Mouse (Mus musculus) limb, embryonic 14.5 days (tissue): ENCODE measurements at regions not wholly inside any gene's neighbourhood (a gene's known extent, or its start where the extent isn't known, plus 50 kb on each side); places are given as distances from the start of the nearest gene placed in this dataset.

ENCODE experiments used
- ATAC-seq: fragments of 200-750 bp; cut with Nextera tagmentation; 2 replicates; pipeline ENCODE4 v1.8.0; 2017; ENCODE audit warnings: low read depth, moderate number of reproducible peaks, moderate TSS enrichment; ENCODE audit not compliant: low FRiP score
- DNase-seq: peaks from one replicate; pipeline ENCODE4 v3.0.0-alpha.2; 2015; ENCODE audit warnings: low spot score
- H3K27ac ChIP-seq: fragments of 300-500 bp; sonication (generic); replicated peaks from 2 replicates; pipeline ENCODE4 v1.5.1; 2014; ENCODE audit warnings: low read depth, mild to moderate bottlenecking, low read length, moderate library complexity, mixed read lengths
- H3K27me3 ChIP-seq: fragments of 300-500 bp; sonication (generic); 2 replicates; pipeline ENCODE4 v1.6.1; 2014; ENCODE audit warnings: low read length, mixed read lengths; ENCODE audit not compliant: control insufficient read depth, insufficient read depth
- H3K36me3 ChIP-seq: fragments of 300-500 bp; sonication (generic); 2 replicates; pipeline ENCODE4 v1.6.1; 2014; ENCODE audit warnings: mild to moderate bottlenecking, low read length, moderate library complexity, mixed read lengths; ENCODE audit not compliant: control insufficient read depth, insufficient read depth
- H3K4me1 ChIP-seq: fragments of 300-500 bp; sonication (generic); 2 replicates; pipeline ENCODE4 v1.6.1; 2014; ENCODE audit warnings: antibody characterized with exemption, low read length, mixed read lengths; ENCODE audit not compliant: control insufficient read depth, insufficient read depth
- H3K4me2 ChIP-seq: fragments of 300-500 bp; sonication (generic); replicated peaks from 2 replicates; pipeline ENCODE4 v1.6.1; 2014; ENCODE audit warnings: low read depth, mild to moderate bottlenecking, low read length, moderate library complexity; ENCODE audit not compliant: severe bottlenecking
- H3K4me3 ChIP-seq: fragments of 300-500 bp; sonication (generic); replicated peaks from 2 replicates; pipeline ENCODE4 v1.5.1; 2014; ENCODE audit warnings: low read length
- H3K9ac ChIP-seq: fragments of 300-500 bp; sonication (generic); 2 replicates; pipeline ENCODE4 v1.6.1; 2014; ENCODE audit warnings: mild to moderate bottlenecking, low read depth, low read length, moderate library complexity; ENCODE audit not compliant: severe bottlenecking
- H3K9me3 ChIP-seq: fragments of 300-500 bp; sonication (generic); 2 replicates; pipeline ENCODE4 v1.6.1; 2016; ENCODE audit warnings: low read length; ENCODE audit not compliant: control insufficient read depth
- POLR2A ChIP-seq: fragments of 200-500 bp; IDR thresholded peaks from 2 replicates; pipeline ENCODE4 v1.8.0; 2012; ENCODE audit warnings: inconsistent platforms, mild to moderate bottlenecking, moderate library complexity, borderline replicate concordance; ENCODE audit not compliant: insufficient read depth, insufficient read length; ENCODE audit errors: extremely low read depth
- WGBS: fragments of 180-500 bp; shearing (Covaris S2); extraction: QIAGEN DNeasy Blood & Tissue Kit; methylation state at CpG from one replicate; pipeline ENCODE4 v1.1.7; 2014; 5-methylcytosine and 5-hydroxymethylcytosine counted together

- 83% methylated on average over 6 of the region's 7 CpGs for WGBS
- ATAC-seq: no peak
Observed at GRCm38 (mm10) chr17:47976999-47977357, 52.5 kb upstream of the Foxp4 start.

GRCm38 (mm10) chr17:47976061-47976998 lies 51.9 kb upstream of the Foxp4 start:
- peaks cover 38% of the 10 kb centered on the region for H3K4me1 ChIP-seq

More at GRCm38 (mm10) chr17:47976999-47977357, 52.5 kb upstream of the Foxp4 start:
- peaks cover 41% of the 10 kb centered on the region for H3K4me1 ChIP-seq
- no peaks in the 10 kb centered on the region for H3K36me3 ChIP-seq
- 0 out of 2 replicates have a peak overlapping the region, but pooled peaks have one; percentile 72 for H3K4me2 ChIP-seq
- TF ChIP-seq POLR2A: no peak
- H3K27ac ChIP-seq: peak overlapping the region; percentile 92
- H3K9me3 ChIP-seq: no peaks in the 10 kb centered on the region
- H3K9ac ChIP-seq: no peak overlapping the region
- no peak for DNase-seq
- H3K4me3 ChIP-seq: no peak overlapping the region
- H3K27me3 ChIP-seq: no peaks in the 10 kb centered on the region

DNA sequence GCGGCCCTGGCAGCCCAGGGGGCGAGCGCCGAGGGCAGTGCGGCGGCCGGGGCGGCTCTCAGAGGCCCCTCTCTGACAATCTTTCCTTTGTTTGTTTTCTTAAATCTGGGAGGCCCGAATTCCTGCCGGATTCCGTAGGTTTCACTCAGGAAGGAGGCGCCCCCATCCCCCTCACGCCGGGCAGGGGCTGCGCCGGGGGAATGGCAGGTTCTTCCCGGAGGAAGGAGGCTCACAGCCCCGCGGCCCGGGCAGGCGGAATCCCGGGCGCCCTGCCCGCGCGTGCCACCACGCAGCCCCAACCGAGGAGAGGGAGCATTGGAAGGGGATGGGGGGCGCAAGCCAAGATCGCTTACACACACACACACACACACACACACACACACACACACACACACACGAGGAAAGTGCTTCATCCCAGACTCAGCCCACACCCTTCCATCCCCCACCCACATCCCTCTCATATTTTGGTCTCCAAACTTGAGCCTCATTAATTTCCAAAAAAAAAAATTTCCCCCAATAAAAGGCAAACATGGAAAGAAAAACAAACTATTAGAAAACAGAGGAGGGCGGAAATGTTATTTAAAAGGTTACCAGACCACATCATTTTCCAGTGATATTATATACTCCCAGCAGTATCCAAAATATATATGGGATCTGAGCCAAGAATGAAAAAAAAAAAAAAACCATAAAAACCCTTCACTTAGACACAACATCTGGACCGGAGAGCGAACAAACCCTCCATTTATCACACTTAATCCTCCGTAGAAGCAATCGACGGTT lies 51.0 kb upstream of the Foxp4 start:
- peak overlapping the region; percentile 72 for H3K4me2 ChIP-seq
- no peaks in the 10 kb centered on the region for H3K27me3 ChIP-seq
- DNase-seq: peak; percentile 80
- ATAC-seq: peak; percentile 61
- peaks cover 37% of the 10 kb centered on the region for H3K4me1 ChIP-seq
- under 1% methylated on average over 25 of the region's 37 CpGs for WGBS
- no peak for TF ChIP-seq POLR2A
- peak overlapping the region; percentile 31 for H3K4me3 ChIP-seq
- H3K27ac ChIP-seq: peak overlapping the region; percentile 92
- H3K9me3 ChIP-seq: no peaks in the 10 kb centered on the region
- no peaks in the 10 kb centered on the region for H3K36me3 ChIP-seq
- H3K9ac ChIP-seq: peak overlapping the region; percentile 42

More at GRCm38 (mm10) chr17:47976061-47976998, 51.9 kb upstream of the Foxp4 start:
- TF ChIP-seq POLR2A: no peak
- H3K9ac ChIP-seq: peak overlapping the region; percentile 18; the same call in 1 of the 2 replicates
- peak overlapping the region; percentile 92 for H3K27ac ChIP-seq
- no peaks in the 10 kb centered on the region for H3K9me3 ChIP-seq
- peak; percentile 45 for DNase-seq
- ATAC-seq: peak; percentile 45
- peak overlapping the region; percentile 31 for H3K4me3 ChIP-seq
- H3K4me2 ChIP-seq: peak overlapping the region; percentile 72
- H3K36me3 ChIP-seq: no peaks in the 10 kb centered on the region
- H3K27me3 ChIP-seq: no peaks in the 10 kb centered on the region
- 13% methylated on average over 27 of the region's 27 CpGs for WGBS

DNA sequence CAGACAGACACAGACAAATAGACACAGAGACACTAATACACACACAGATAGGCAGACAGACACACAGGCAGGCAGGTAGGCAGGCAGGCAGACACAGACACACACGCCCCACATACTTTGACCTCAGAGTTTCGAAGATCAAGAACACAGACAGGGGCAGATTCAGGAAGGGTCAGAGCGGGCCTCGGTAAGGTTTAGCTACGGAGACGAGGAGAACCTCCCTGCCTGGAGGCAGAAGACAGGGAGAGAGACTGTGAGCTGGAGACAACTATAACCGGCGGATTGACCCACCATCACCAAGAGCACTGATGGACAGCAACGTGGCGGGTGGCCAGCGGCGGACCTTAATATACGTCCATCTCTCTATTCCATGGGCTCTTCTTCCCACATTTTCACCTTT lies 50.1 kb upstream of the Foxp4 start:
- Histone ChIP-seq H3K9me3 (no peaks in the 10 kb centered on the region), H3K27ac (peak overlapping the region; percentile 88), H3K9ac (peak overlapping the region; percentile 42), H3K36me3 (no peaks in the 10 kb centered on the region), H3K27me3 (no peaks in the 10 kb centered on the region), H3K4me3 (peak overlapping the region; percentile 31), H3K4me2 (peak overlapping the region; percentile 72), H3K4me1 (peaks cover 37% of the 10 kb centered on the region)
- ATAC-seq (no peak), DNase-seq (no peak)
- 7% methylated on average over 13 of the region's 13 CpGs for WGBS
- no peak for TF ChIP-seq POLR2A
